Mouse (Mus musculus) lung, postnatal 0 days (tissue): ENCODE measurements at regions not wholly inside any gene's neighbourhood (a gene's known extent, or its start where the extent isn't known, plus 50 kb on each side); places are given as distances from the start of the nearest gene placed in this dataset.

ENCODE experiments used
- ATAC-seq: fragments of 200-750 bp; cut with Nextera tagmentation; 2 replicates; pipeline ENCODE4 v1.8.0; 2017; ENCODE audit warnings: moderate library complexity
- DNase-seq: peaks from one replicate; pipeline ENCODE4 v3.0.0-alpha.2; 2016; ENCODE audit warnings: low spot score
- H3K27ac ChIP-seq: fragments of 300-500 bp; sonication (generic); 2 replicates; pipeline ENCODE4 v1.5.1; 2014; ENCODE audit warnings: antibody characterized with exemption, mild to moderate bottlenecking, low read length, mixed read lengths
- H3K27me3 ChIP-seq: fragments of 300-500 bp; sonication (generic); replicated peaks from 2 replicates; pipeline ENCODE4 v1.6.1; 2014; ENCODE audit warnings: low read length, mixed read lengths; ENCODE audit not compliant: insufficient read depth
- H3K36me3 ChIP-seq: fragments of 300-500 bp; sonication (generic); 2 replicates; pipeline ENCODE4 v1.6.1; 2014; ENCODE audit warnings: low read length, mixed read lengths; ENCODE audit not compliant: insufficient read depth
- H3K4me1 ChIP-seq: fragments of 300-500 bp; sonication (generic); 2 replicates; pipeline ENCODE4 v1.6.1; 2014; ENCODE audit warnings: antibody characterized with exemption, low read depth, low read length, mixed read lengths; ENCODE audit not compliant: insufficient read depth
- H3K4me2 ChIP-seq: fragments of 300-500 bp; sonication (generic); replicated peaks from 2 replicates; pipeline ENCODE4 v1.6.1; 2014; ENCODE audit warnings: low read depth, mild to moderate bottlenecking, low read length, moderate library complexity, mixed read lengths
- H3K4me3 ChIP-seq: fragments of 300-500 bp; sonication (generic); 2 replicates; pipeline ENCODE4 v1.5.1; 2014; ENCODE audit warnings: low read depth, low read length
- H3K9ac ChIP-seq: fragments of 300-500 bp; sonication (generic); replicated peaks from 2 replicates; pipeline ENCODE4 v1.6.1; 2014; ENCODE audit warnings: low read depth, mild to moderate bottlenecking
- H3K9me3 ChIP-seq: fragments of 300-500 bp; sonication (generic); 2 replicates; pipeline ENCODE4 v1.6.1; 2016; ENCODE audit warnings: low read length, mixed read lengths
- CTCF ChIP-seq: IDR thresholded peaks from 2 replicates; pipeline ENCODE4 v1.5.1; 2016; ENCODE audit warnings: antibody characterized with exemption, mild to moderate bottlenecking
- EP300 ChIP-seq: IDR thresholded peaks from 2 replicates; pipeline ENCODE4 v1.6.1; 2016; ENCODE audit warnings: antibody characterized with exemption, mild to moderate bottlenecking, control low read depth
- WGBS: fragments of 180-500 bp; shearing (Covaris S2); extraction: QIAGEN DNeasy Blood & Tissue Kit; methylation state at CpG from one replicate; pipeline ENCODE4 v1.1.7; 2014; 5-methylcytosine and 5-hydroxymethylcytosine counted together

DNA sequence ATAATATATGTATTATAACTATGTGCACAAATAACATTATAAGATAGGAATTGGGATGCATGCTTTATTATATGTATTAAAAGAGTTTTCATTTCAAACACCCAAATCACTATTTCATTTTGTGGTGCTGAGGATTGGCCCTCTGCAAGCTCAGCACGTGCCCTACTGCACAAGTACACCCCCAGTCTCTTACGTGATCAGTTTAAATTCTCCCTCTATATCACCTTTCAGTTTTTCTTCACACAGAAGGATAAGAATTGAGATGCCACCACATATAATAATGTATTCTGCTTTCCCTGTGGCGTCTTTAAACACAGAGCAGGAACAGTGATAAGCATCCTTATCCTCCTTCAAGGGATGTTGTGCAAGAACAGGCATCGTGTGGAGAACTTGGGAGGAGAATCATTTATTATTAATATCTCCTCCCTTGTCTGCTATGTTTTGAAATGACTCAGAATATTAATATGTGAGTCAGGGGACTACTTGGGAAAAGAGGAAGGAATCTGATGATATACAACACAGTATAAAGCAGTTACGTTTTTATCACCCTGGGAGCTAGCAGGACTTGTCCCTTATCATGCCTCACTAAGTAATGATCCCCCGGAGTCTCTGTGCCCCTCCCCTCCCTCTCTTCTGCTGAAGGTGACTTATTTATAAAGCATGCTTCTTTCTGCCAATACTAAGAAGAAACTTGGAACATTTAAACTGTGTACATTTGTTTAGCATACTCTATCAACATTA, 91.7 kb upstream of the Ptger4 start:
- Histone ChIP-seq H3K4me3 (no peak overlapping the region), H3K9ac (no peak overlapping the region), H3K27ac (no peak overlapping the region), H3K36me3 (no peaks in the 10 kb centered on the region), H3K4me2 (no peak overlapping the region), H3K4me1 (no peaks in the 10 kb centered on the region), H3K27me3 (no peaks in the 10 kb centered on the region), H3K9me3 (no peaks in the 10 kb centered on the region)
- DNase-seq = no peak
- 38% methylated on average over 6 of the region's 6 CpGs for WGBS
- TF ChIP-seq CTCF = no peak
- ATAC-seq = no peak

DNA sequence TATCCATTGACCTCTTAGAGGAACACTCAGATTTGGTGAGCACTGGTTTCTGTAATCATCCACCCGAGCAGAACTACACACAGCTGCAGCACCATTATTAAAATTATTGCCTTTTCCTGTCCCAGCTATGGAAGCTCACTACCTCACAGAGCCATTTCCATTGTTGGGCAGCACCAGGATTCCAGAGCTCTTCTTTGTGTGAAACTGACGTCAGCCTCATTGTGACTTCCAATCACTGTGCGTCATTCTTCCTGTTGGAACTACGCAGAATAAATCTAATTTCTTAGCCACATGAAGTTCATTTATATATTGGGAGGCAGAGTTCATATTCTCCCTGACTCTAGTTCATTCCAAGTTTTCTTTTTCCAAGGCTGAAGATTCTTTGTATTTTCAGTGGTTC, 83.0 kb upstream of the Ptger4 start:
- WGBS = 77% methylated on average over 4 of the region's 4 CpGs
- no peaks in the 10 kb centered on the region for H3K27me3 ChIP-seq
- no peak for ATAC-seq
- H3K9me3 ChIP-seq = no peaks in the 10 kb centered on the region
- TF ChIP-seq EP300 (no peak), CTCF (no peak)
- no peak overlapping the region for H3K4me3 ChIP-seq
- no peaks in the 10 kb centered on the region for H3K36me3 ChIP-seq
- no peak overlapping the region for H3K4me2 ChIP-seq
- H3K27ac ChIP-seq = no peak overlapping the region
- H3K4me1 ChIP-seq = no peaks in the 10 kb centered on the region
- no peak overlapping the region for H3K9ac ChIP-seq
- DNase-seq = no peak

DNA sequence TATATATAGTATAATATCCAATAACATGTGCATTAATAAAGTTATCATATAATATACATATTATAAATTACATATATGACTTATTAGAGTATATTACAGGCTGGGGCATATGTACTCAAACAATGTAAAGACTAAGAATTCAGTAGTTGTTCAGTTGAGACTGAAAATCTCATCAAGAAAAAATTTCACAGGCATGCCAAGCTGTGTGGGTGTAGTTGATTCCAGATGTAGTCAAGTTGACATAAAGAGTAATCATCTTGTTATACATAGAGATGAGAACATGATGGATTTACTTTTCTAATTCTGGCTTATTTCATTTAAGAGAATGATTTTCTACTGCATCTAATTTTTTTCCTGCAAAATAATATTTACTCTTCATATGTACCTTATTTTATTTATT, 77.7 kb upstream of the Ptger4 start:
- H3K9ac ChIP-seq = no peak overlapping the region
- no peaks in the 10 kb centered on the region for H3K27me3 ChIP-seq
- H3K4me3 ChIP-seq = no peak overlapping the region
- H3K36me3 ChIP-seq = no peaks in the 10 kb centered on the region
- no peak for ATAC-seq
- H3K4me2 ChIP-seq = no peak overlapping the region
- H3K4me1 ChIP-seq = no peaks in the 10 kb centered on the region
- no peak for DNase-seq
- H3K9me3 ChIP-seq = no peaks in the 10 kb centered on the region
- TF ChIP-seq CTCF (no peak), EP300 (no peak)
- H3K27ac ChIP-seq = no peak overlapping the region

DNA sequence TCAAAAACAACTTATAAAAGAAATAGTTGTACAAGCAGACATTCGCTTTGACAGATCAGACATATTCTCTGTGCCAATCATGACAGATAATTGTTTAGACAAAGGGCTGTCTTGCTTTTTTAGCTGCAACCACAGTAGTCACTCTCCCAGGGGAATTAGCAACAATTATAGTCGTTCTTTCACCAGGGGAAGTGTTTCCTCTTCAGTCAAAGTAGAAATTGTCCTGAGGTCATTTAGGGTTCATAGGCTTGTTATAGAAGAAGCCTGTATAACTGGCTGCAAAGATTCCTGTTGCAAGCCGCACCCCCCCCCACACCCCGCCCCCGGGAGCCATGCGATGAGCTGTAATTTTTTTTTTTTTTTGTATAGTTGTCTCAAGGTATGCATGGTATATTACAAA, 68.2 kb upstream of the Ptger4 start:
- no peak for ATAC-seq

DNA sequence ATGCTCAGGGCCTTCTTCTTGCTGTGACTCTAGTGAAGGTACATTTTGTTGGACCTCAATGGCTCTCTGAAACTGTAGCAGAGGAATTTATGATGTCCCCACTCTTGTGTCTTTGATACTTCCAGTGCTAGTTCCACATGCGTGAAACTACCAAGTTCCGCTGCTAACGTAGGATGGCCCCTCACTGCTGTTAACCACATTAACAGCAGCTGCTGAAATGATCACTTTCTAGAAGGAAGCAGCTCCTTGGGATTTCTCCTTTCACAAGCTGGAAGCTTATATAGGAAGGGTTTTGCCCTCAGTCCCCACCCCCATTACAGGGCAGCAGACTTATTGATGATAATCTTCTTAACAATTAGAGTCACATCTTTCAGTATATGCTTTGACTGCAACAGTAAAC, 66.0 kb upstream of the Ptger4 start:
- no peak overlapping the region for H3K27ac ChIP-seq
- H3K4me3 ChIP-seq = no peak overlapping the region
- DNase-seq (no peak), ATAC-seq (no peak)
- H3K9ac ChIP-seq = no peak overlapping the region
- TF ChIP-seq EP300 = no peak
- TF ChIP-seq CTCF = no peak
- H3K4me2 ChIP-seq = no peak overlapping the region
- H3K36me3 ChIP-seq = no peaks in the 10 kb centered on the region
- H3K9me3 ChIP-seq = no peaks in the 10 kb centered on the region
- H3K27me3 ChIP-seq = no peaks in the 10 kb centered on the region
- H3K4me1 ChIP-seq = no peaks in the 10 kb centered on the region
- 90% methylated on average over 3 of the region's 3 CpGs for WGBS

More for the DNA sequence above, 68.2 kb upstream of the Ptger4 start:
- 70% methylated on average over 6 of the region's 6 CpGs for WGBS
- no peaks in the 10 kb centered on the region for H3K36me3 ChIP-seq
- H3K4me1 ChIP-seq = no peaks in the 10 kb centered on the region
- DNase-seq = no peak
- H3K9ac ChIP-seq = no peak overlapping the region
- H3K27me3 ChIP-seq = no peaks in the 10 kb centered on the region
- TF ChIP-seq CTCF (no peak), EP300 (no peak)
- no peaks in the 10 kb centered on the region for H3K9me3 ChIP-seq
- no peak overlapping the region for H3K27ac ChIP-seq
- no peak overlapping the region for H3K4me3 ChIP-seq
- no peak overlapping the region for H3K4me2 ChIP-seq

DNA sequence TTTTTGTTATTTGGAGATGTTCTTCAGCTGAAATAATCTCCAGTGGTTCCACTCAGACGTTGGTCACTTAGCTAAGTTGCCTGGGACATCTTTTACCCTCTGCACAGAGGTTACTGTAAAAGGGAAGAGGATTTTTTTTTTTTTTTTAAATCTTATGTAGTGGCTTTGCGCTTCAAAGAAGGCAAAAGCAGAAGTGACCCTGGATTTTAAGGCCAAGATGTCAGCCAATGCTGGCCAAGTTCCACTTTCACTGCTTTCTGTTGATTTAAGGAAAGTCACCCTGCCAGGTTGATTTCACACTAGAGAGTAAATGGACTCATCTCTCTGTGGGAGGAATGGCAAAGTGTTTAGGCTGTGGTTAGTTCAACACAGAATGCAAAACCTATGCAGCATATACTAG, 58.4 kb upstream of the Ptger4 start:
- H3K4me3 ChIP-seq = no peak overlapping the region
- H3K4me1 ChIP-seq = no peaks in the 10 kb centered on the region
- no peaks in the 10 kb centered on the region for H3K36me3 ChIP-seq
- TF ChIP-seq EP300 = no peak
- no peak for TF ChIP-seq CTCF
- H3K27me3 ChIP-seq = no peaks in the 10 kb centered on the region
- H3K9me3 ChIP-seq = no peaks in the 10 kb centered on the region
- DNase-seq = peak; percentile 9
- no peak overlapping the region for H3K4me2 ChIP-seq
- WGBS = 63% methylated on average over 2 of the region's 2 CpGs
- no peak for ATAC-seq
- no peak overlapping the region for H3K9ac ChIP-seq
- H3K27ac ChIP-seq = no peak overlapping the region

DNA sequence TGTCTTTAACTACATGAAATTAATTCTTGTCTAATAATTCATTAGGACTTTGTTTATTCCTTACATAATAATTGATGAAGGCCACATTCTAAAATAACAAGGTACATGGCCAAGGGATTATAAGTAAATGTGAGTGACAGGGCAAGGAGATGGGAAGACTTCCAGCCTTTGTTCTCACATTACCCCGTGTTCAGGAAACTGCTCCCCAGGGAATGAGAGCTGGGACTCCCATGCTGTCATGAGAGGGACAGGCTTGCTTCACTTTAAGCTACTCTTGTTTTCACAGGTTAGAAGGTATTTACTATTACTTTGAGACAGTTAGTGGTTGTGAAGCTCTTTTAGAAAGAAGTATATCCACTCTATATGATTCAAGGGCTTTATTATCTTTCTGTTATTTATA, 55.8 kb upstream of the Ptger4 start:
- Histone ChIP-seq H3K4me3 (no peak overlapping the region), H3K9me3 (no peaks in the 10 kb centered on the region), H3K27ac (no peak overlapping the region), H3K4me1 (no peaks in the 10 kb centered on the region), H3K4me2 (no peak overlapping the region), H3K27me3 (no peaks in the 10 kb centered on the region), H3K9ac (no peak overlapping the region), H3K36me3 (no peaks in the 10 kb centered on the region)
- WGBS = 28% methylated on average over 1 of the region's 1 CpGs
- ATAC-seq (no peak), DNase-seq (no peak)
- TF ChIP-seq EP300 (no peak), CTCF (no peak)
